Mouse (Mus musculus): ENCODE results near the gene Sestd1. TPM values are rescaled to one million over a fixed set of nuclear protein-coding genes. Genes with fewer than 3 reads are reported as not detected.

The Sestd1 gene
- polyA plus RNA-seq, 1 experiment: 31.4 TPM

DNA sequence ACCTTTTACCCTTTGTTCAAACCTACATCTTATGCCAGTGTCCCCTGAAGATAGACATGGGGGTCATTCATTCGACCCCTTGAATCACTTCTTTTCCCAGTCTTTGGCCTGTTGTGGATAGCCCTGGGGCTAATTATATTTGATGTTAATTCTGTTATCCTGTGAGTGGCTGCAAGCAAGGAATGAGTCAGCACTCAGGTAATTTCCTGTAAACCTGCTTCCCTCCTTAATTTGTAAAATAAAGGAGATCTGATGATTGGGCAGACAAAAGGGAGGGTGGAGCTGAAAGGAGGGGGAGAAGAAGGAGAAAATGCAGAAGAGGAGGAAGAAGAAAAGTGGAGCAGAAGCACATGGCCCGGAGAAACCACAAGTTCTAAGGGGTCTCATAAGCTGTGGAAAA, 133.4 kb downstream of the Sestd1 start:
- no peak for DNase-seq (ENCODE audit: extremely low spot score in 1 of 2, low spot score in 1 of 2)

DNA sequence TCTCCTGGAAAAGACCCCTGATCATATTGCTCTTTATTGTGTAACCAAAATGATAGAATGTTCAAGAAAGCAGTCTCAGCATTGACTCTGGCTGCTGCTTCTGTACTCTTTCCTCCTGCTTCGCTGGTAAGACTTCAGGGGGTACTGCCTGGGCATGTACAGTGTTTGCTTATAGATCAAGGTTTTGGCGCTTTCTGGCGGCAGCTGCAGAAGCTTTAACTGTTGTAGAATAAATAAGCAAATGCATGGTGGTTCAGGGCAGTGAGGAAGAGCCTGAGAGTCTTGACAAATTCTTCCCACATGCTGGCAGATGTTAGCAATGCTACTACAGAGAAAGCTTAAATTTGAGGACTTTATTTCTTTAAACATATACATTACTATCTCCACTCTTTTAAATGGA, 134.1 kb downstream of the Sestd1 start:
- DNase-seq (ENCODE audit: extremely low spot score in 1 of 2, low spot score in 1 of 2): no peak

GRCm38 (mm10) chr2:77143536-77143935, 136.9 kb downstream of the Sestd1 start:
- no peak for DNase-seq (ENCODE audit: extremely low spot score in 1 of 2, low spot score in 1 of 2)

DNA sequence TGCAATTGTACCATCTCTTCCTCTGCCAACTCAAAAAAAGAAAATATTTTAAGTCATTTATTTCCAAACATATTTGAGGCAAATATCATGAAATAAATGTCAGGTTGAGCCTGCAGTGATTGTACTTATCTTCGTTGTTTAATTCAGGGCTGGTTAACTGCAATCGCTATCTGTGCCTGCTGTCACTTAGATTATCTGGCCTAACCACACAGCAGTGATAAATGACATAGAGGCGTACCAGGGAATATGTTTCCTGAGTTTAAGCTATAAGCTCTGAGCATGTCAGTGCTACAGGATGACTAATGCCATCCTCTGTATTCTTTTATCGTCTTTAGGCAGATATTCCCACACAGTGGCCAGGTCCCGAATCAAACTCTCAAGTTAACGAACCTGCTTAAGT, 141.5 kb downstream of the Sestd1 start:
- DNase-seq (ENCODE audit: extremely low spot score in 1 of 2, low spot score in 1 of 2): no peak

- DNase-seq (ENCODE audit: extremely low spot score in 1 of 2, low spot score in 1 of 2): no peak
Measured at GRCm38 (mm10) chr2:77134906-77135305, 145.5 kb downstream of the Sestd1 start.

GRCm38 (mm10) chr2:77133407-77133806, 147.0 kb downstream of the Sestd1 start:
- DNase-seq (ENCODE audit: extremely low spot score in 1 of 2, low spot score in 1 of 2): no peak

Other genes with a start within 250 kb of the Sestd1 start
- gene Ccdc141, start 110.0 kb downstream of the Sestd1 start, polyA plus RNA-seq (2012; rRNA removed): 12.8 and 15.9 TPM in 2 replicates